Mouse (Mus musculus) kidney, postnatal 4 days (tissue): ENCODE results near the gene Dguok.

ENCODE experiments used
- DNase-seq, 2 experiments: peaks; one replicate each; pipeline ENCODE4 v3.0.0; 2021; ENCODE audit warnings: mixed read lengths in 2 of 2

The Dguok gene

GRCm38 (mm10) chr6:83506258-83507167, at the start of gene Dguok:
TSS of gene Dguok (minus strand) at chr6:83506969.
- DNase-seq, result peak; percentile 97 to 98

- no peak for DNase-seq
Measured at GRCm38 (mm10) chr6:83555972-83556371, 49.2 kb upstream of the Dguok start.

- peak in 1 of 2 experiments; percentile 42 for DNase-seq
Measured at GRCm38 (mm10) chr6:83548346-83548745, 41.6 kb upstream of the Dguok start.

GRCm38 (mm10) chr6:83545778-83546177, 39.0 kb upstream of the Dguok start:
- DNase-seq, result no peak

GRCm38 (mm10) chr6:83541756-83542456, 35.1 kb upstream of the Dguok start:
- peak; percentile 22 to 26 for DNase-seq

GRCm38 (mm10) chr6:83540017-83540416, 33.2 kb upstream of the Dguok start:
- DNase-seq, result peak; percentile 12 to 25

GRCm38 (mm10) chr6:83536795-83537059, 30.0 kb upstream of the Dguok start:
- DNase-seq, result no peak

- DNase-seq, result no peak
Measured at GRCm38 (mm10) chr6:83536028-83536794, 29.4 kb upstream of the Dguok start, which contains the start of gene Actg2. TSS of gene Actg2 (minus strand) at chr6:83536265.

GRCm38 (mm10) chr6:83532608-83533007, 25.8 kb upstream of the Dguok start:
- no peak for DNase-seq

- no peak for DNase-seq
Measured at GRCm38 (mm10) chr6:83523194-83523593, 16.4 kb upstream of the Dguok start.

- DNase-seq, result no peak
Measured at GRCm38 (mm10) chr6:83521784-83522183, 15.0 kb upstream of the Dguok start.

GRCm38 (mm10) chr6:83518637-83519036, 11.9 kb upstream of the Dguok start:
- DNase-seq, result no peak

GRCm38 (mm10) chr6:83515172-83515571, 8.4 kb upstream of the Dguok start:
- no peak for DNase-seq

GRCm38 (mm10) chr6:83512495-83512894, 5.7 kb upstream of the Dguok start:
- peak; percentile 75 to 79 for DNase-seq

GRCm38 (mm10) chr6:83510210-83510609, 3.4 kb upstream of the Dguok start:
- peak; percentile 26 to 35 for DNase-seq

- peak; percentile 53 to 62 for DNase-seq
Measured at GRCm38 (mm10) chr6:83509442-83509841, 2.7 kb upstream of the Dguok start.

GRCm38 (mm10) chr6:83507168-83507546, 388 bp upstream of the Dguok start:
- DNase-seq, result no peak

- DNase-seq, result no peak
Measured at GRCm38 (mm10) chr6:83505554-83505953, 1.2 kb downstream of the Dguok start.

GRCm38 (mm10) chr6:83503361-83503760, 3.4 kb downstream of the Dguok start:
- no peak for DNase-seq

- DNase-seq, result no peak
Measured at GRCm38 (mm10) chr6:83502656-83503055, 4.1 kb downstream of the Dguok start.

- peak in 1 of 2 experiments; percentile 27 for DNase-seq
Measured at GRCm38 (mm10) chr6:83501524-83502310, 5.1 kb downstream of the Dguok start.

GRCm38 (mm10) chr6:83500462-83500861, 6.3 kb downstream of the Dguok start:
- DNase-seq, result no peak
